Mouse (Mus musculus) kidney, postnatal 4 days (tissue): ENCODE data around the gene Lrig2.

Experiments
- DNase-seq, 2 experiments: peaks; one replicate each; pipeline ENCODE4 v3.0.0; 2021; ENCODE audit warnings: mixed read lengths in 2 of 2

Lrig2 gene

DNA sequence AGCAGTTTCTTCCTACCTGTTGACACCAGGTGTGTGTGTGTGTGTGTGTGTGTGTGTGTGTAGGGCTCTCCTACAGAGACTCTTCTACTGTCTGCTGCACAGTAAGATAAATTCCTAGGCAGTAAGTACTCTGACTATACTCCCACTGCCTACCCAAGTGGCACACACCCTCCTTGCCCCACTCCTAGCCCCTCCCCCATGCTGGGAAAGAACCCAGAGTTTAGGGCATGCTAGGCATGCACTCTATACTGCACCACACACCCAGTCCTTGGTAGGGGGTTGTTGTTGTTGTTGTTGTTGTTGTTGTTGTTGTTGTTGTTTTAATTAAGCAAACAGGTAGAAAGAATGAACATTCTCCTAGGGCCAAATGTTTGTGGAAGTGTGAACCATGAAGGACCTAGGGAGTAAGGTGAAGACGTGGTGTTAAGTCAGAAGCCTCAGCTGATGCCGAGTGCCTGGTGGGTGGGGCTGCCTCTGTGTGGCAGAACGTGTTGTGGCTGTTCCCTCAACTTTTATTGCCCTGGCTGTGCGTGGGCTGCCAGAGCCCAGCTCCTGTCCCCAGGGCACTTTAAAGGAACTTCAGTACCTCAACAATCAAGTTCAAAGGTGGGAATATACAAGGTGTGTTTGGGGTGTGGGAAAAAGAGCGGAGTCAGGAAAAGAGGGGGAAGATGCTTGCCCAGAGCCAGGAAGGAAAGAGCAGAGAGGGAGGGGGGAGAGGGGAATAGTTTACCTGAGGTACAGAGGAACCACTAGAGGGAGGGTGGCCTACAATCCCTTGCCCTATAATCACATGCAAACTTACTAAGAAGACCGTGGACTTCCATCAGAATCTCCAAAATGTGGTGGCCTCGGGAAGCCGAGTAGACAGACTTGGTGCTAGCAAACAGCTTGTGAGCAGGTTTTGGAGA lies 152.2 kb downstream of the Lrig2 start:
- peak; percentile 31 to 52 for DNase-seq

- DNase-seq = no peak
These were observed 153.0 kb downstream of the Lrig2 start for GRCm38 (mm10) chr3:104358747-104359146.

GRCm38 (mm10) chr3:104356106-104356505 lies 155.6 kb downstream of the Lrig2 start:
- DNase-seq = no peak

DNA sequence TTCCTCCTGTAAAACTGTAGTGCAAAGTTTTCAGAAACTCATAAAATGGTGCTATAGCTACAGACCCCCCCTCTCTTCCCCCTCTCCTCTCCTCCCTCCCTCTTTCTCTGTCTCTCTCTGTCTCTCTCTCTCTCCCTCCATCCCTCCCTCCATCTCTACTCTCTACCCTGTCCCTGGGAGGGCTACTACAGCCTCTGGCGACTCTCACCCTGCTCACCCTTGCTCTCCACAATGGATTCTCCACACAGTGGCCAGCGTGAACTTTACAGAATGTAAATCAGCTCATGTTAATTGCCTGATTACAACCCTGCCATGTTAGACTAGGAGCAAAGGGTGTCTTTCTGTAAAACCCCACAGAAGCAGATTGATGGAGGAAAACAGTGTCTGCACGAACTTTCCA lies 157.8 kb downstream of the Lrig2 start:
- no peak for DNase-seq

- DNase-seq = no peak
These were observed 159.2 kb downstream of the Lrig2 start for GRCm38 (mm10) chr3:104352358-104353060.

- no peak for DNase-seq
These were observed 161.3 kb downstream of the Lrig2 start for GRCm38 (mm10) chr3:104350253-104350945.

GRCm38 (mm10) chr3:104349847-104350228 lies 161.9 kb downstream of the Lrig2 start:
- peak; percentile 32 to 46 for DNase-seq

- peak; percentile 24 to 35 for DNase-seq
These were observed 162.4 kb downstream of the Lrig2 start for GRCm38 (mm10) chr3:104349203-104349846.
